Mouse (Mus musculus) B cell, adult 2 months (primary cell): ENCODE measurements at regions not wholly inside any gene's neighbourhood (a gene's known extent, or its start where the extent isn't known, plus 50 kb on each side); places are given as distances from the start of the nearest gene placed in this dataset.
"Not testable (repeated sequence)": the region's sequence is repeated elsewhere in the genome, so short reads cannot be mapped to it uniquely, and the experiment has no call there.

Source experiments
- DNase-seq, 2 experiments: peaks; one replicate each; pipeline ENCODE4 v3.0.0; 2022

GRCm38 (mm10) chr1:141716953-141717352, 1471.0 kb downstream of the Kcnt2 start:
- DNase-seq, result no peak

GRCm38 (mm10) chr1:141717510-141717909, 1471.6 kb downstream of the Kcnt2 start:
- DNase-seq, result no peak

GRCm38 (mm10) chr1:141741299-141741698, 1495.3 kb downstream of the Kcnt2 start:
- DNase-seq, result no peak

- no peak for DNase-seq
These were observed 1530.1 kb downstream of the Kcnt2 start for GRCm38 (mm10) chr1:141776059-141776458.

- DNase-seq, result no peak
These were observed 1537.4 kb downstream of the Kcnt2 start for GRCm38 (mm10) chr1:141783367-141783766.

GRCm38 (mm10) chr1:141813315-141814158, 1567.6 kb downstream of the Kcnt2 start:
- no peak for DNase-seq

- DNase-seq, result no peak
These were observed 1585.5 kb downstream of the Kcnt2 start for GRCm38 (mm10) chr1:141831444-141831843.

GRCm38 (mm10) chr1:141842547-141842946, 1596.6 kb downstream of the Kcnt2 start:
- DNase-seq, result no peak

- DNase-seq, result not testable (repeated sequence)
These were observed 1607.9 kb downstream of the Kcnt2 start for GRCm38 (mm10) chr1:141853841-141854240.

GRCm38 (mm10) chr1:141884356-141884755, 1638.4 kb downstream of the Kcnt2 start:
- no peak for DNase-seq

- DNase-seq, result no peak
These were observed 1652.0 kb downstream of the Kcnt2 start for GRCm38 (mm10) chr1:141897924-141898455.

- no peak for DNase-seq
These were observed 1665.9 kb downstream of the Kcnt2 start for GRCm38 (mm10) chr1:141911714-141912398.

- no peak for DNase-seq
These were observed 1680.2 kb downstream of the Kcnt2 start for GRCm38 (mm10) chr1:141926194-141926593.

GRCm38 (mm10) chr1:141926804-141927203, 1680.8 kb downstream of the Kcnt2 start:
- no peak for DNase-seq

- no peak for DNase-seq
These were observed 1692.4 kb upstream of the B3galt2 start for GRCm38 (mm10) chr1:141948055-141948454.

- no peak for DNase-seq
These were observed 1686.1 kb upstream of the B3galt2 start for GRCm38 (mm10) chr1:141954323-141954867.

- DNase-seq, result peak in 1 of 2 experiments; percentile 1
These were observed 1678.7 kb upstream of the B3galt2 start for GRCm38 (mm10) chr1:141961743-141962142.

GRCm38 (mm10) chr1:141968133-141968532, 1672.3 kb upstream of the B3galt2 start:
- no peak for DNase-seq

GRCm38 (mm10) chr1:141974329-141974728, 1666.1 kb upstream of the B3galt2 start:
- DNase-seq, result no peak

- DNase-seq, result no peak
These were observed 1640.7 kb upstream of the B3galt2 start for GRCm38 (mm10) chr1:141999769-142000168.

GRCm38 (mm10) chr1:142000335-142000734, 1640.1 kb upstream of the B3galt2 start:
- DNase-seq, result no peak

GRCm38 (mm10) chr1:142006316-142006715, 1634.1 kb upstream of the B3galt2 start:
- no peak for DNase-seq

- DNase-seq, result no peak
These were observed 1597.7 kb upstream of the B3galt2 start for GRCm38 (mm10) chr1:142042751-142043150.

GRCm38 (mm10) chr1:142055207-142055606, 1585.3 kb upstream of the B3galt2 start:
- DNase-seq, result no peak
